Mouse (Mus musculus) midbrain, embryonic 12.5 days (tissue): Measurements from ENCODE around the gene Srgap1. TPM values are rescaled to one million over a fixed set of nuclear protein-coding genes. Genes with fewer than 3 reads are reported as not detected.

Experiments
- ATAC-seq: fragments of 200-750 bp; cut with Nextera tagmentation; 2 replicates; pipeline ENCODE4 v1.8.0; 2017; ENCODE audit warnings: low read depth, moderate TSS enrichment, moderate library complexity; ENCODE audit not compliant: low FRiP score
- H3K27ac ChIP-seq: fragments of 300-500 bp; sonication (generic); replicated peaks from 2 replicates; pipeline ENCODE4 v1.5.1; 2016; ENCODE audit warnings: mild to moderate bottlenecking
- H3K27me3 ChIP-seq: fragments of 300-500 bp; sonication (generic); 2 replicates; pipeline ENCODE4 v1.6.1; 2016; ENCODE audit warnings: mild to moderate bottlenecking
- H3K36me3 ChIP-seq: fragments of 300-500 bp; sonication (generic); 2 replicates; pipeline ENCODE4 v1.6.1; 2016
- H3K4me1 ChIP-seq: fragments of 300-500 bp; sonication (generic); 2 replicates; pipeline ENCODE4 v1.6.1; 2016
- H3K4me2 ChIP-seq: fragments of 300-500 bp; sonication (generic); replicated peaks from 2 replicates; pipeline ENCODE4 v1.6.1; 2016; ENCODE audit warnings: mild to moderate bottlenecking, moderate library complexity
- H3K4me3 ChIP-seq: fragments of 300-500 bp; sonication (generic); 2 replicates; pipeline ENCODE4 v1.5.1; 2016; ENCODE audit warnings: mild to moderate bottlenecking
- H3K9ac ChIP-seq: fragments of 300-500 bp; sonication (generic); replicated peaks from 2 replicates; pipeline ENCODE4 v1.6.1; 2016; ENCODE audit warnings: mild to moderate bottlenecking, moderate library complexity
- H3K9me3 ChIP-seq: fragments of 300-500 bp; sonication (generic); 2 replicates; pipeline ENCODE4 v1.6.1; 2016; ENCODE audit warnings: mild to moderate bottlenecking
- WGBS: fragments of 180-500 bp; shearing (Covaris S2); methylation state at CpG from one replicate; pipeline ENCODE4 v1.1.7; 2016; 5-methylcytosine and 5-hydroxymethylcytosine counted together
- polyA plus RNA-seq: library from polyadenylated mRNA; unstranded; fragments of >200 nt; fragmentation: Nextera tagmentation; extraction: Ambion mirVana; gene quantifications from 2 replicates; pipeline ENCODE4 v1.2.1, GENCODE M21; 2016

Srgap1 gene
- polyA plus RNA-seq, 1 experiment from 2014 or later, result 30.1 TPM

DNA sequence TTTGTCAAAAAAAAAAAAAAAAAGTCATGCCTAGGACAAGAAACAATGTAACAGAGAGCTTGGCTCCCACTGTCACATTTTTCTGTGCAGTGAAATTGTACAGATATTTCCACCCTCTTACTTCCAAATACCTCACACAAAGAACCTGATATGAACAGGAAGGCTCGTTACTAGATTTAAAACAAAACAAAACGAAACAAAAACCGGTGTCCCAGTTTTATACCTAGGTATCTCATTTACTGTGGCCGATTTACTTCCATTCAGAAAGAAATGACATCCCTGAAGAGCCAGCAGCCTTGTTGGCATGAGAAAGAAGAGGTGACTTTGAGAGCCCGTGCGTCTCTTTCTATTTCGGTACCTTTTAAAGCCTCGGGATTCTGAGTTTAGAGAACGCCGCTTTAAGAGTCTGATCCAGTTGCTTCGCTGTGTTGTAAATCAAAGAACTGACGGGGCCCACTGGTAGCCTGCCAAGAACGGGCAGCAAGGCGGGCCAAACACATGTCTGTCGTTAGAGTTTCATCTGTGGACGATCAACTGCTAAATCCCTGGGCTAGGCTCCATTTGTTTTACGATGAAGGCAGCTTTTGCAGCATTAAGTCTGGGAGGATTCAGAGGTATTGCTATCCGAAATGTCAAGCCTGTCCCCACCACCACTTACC lies 210.5 kb downstream of the Srgap1 start:
- Histone ChIP-seq H3K4me1 (peaks cover 4% of the 10 kb centered on the region; the same call in 1 of the 2 replicates), H3K4me3 (no peak overlapping the region), H3K9ac (no peak overlapping the region), H3K4me2 (no peak overlapping the region), H3K27ac (no peak overlapping the region), H3K36me3 (peaks cover 31% of the 10 kb centered on the region), H3K9me3 (no peaks in the 10 kb centered on the region), H3K27me3 (no peaks in the 10 kb centered on the region)
- ATAC-seq, result no peak
- 87% methylated on average over 18 of the region's 18 CpGs for WGBS

DNA sequence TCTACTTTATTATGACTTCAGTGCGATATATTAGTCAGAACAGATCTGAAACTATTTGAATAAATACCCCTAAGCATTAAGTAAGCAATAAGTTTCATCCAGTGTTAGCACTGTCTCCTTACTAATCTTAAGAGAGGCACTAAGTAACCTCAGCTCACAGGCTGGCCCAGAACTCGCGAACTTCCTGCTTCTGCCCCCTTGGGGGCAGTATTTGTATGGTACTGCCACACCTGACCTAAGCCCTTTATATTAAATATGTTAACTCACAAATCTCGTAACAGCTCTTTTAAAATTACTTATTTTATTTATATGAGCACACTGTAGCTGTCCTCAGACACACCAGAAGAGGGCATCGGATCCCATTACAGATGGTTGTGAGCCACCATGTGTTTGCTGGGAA lies 213.7 kb downstream of the Srgap1 start:
- H3K4me2 ChIP-seq, result no peak overlapping the region
- peaks cover 22% of the 10 kb centered on the region for H3K4me1 ChIP-seq
- no peak overlapping the region for H3K4me3 ChIP-seq
- H3K9ac ChIP-seq, result no peak overlapping the region
- H3K9me3 ChIP-seq, result no peaks in the 10 kb centered on the region
- H3K36me3 ChIP-seq, result peaks cover 16% of the 10 kb centered on the region
- ATAC-seq, result no peak
- no peaks in the 10 kb centered on the region for H3K27me3 ChIP-seq
- WGBS, result 90% methylated on average over 5 of the region's 5 CpGs
- H3K27ac ChIP-seq, result no peak overlapping the region

DNA sequence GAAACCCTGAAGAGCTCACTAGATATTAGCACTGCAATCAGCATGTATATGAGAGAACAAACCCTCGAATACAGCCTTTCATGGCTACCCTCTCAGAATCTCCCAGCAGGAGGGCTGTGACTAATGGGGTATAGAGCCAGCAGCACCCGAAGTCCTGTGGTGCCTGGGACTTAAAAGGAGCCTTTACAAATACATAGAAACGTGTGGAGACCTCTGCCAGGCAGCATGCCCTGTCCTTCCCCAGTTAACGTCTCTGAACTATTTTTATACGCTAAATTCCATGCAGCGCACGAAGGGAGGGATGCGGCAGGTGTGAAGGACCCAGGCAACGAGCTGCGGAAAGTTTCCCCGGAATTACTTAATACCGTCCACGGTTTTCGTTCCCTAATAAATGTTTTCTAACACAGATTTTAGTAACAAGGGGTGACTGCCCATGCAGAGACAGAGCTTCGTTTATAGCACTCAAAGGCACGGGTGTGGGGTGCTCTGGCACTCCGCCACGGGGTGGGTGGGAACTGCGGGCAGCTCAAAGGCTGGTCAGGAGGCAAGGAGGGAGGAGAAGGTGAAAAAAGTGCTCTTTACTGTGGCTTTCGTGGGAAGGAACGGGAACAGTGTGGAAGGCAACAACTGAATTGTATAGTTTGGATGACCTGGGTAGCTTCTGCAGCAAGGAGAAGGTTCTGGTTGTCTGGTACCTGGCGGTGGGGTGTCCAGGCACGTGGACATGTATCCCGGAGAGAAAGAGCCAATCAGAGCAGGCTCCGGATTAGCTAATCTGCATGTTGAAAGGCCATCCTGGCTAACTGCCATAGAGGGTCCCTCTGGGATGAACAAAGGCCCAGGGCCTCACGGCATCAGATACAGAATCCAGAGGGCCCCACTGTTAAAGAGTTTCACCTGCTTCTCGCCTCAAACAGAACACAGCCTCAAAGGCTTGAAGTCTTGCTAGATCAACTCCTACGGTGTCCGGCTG lies 216.5 kb downstream of the Srgap1 start:
- H3K4me3 ChIP-seq, result no peak overlapping the region
- H3K27ac ChIP-seq, result peak overlapping the region; percentile 64
- peaks cover 10% of the 10 kb centered on the region for H3K36me3 ChIP-seq
- H3K4me1 ChIP-seq, result peaks cover 18% of the 10 kb centered on the region
- 69% methylated on average over 29 of the region's 29 CpGs for WGBS
- no peaks in the 10 kb centered on the region for H3K27me3 ChIP-seq
- peak; percentile 59 for ATAC-seq
- H3K9me3 ChIP-seq, result no peaks in the 10 kb centered on the region
- H3K9ac ChIP-seq, result no peak overlapping the region
- no peak overlapping the region for H3K4me2 ChIP-seq

GRCm38 (mm10) chr10:121829800-121830303 lies 217.3 kb downstream of the Srgap1 start:
- ATAC-seq, result no peak
- peak overlapping the region; percentile 64 for H3K27ac ChIP-seq
- no peaks in the 10 kb centered on the region for H3K27me3 ChIP-seq
- H3K4me3 ChIP-seq, result no peak overlapping the region
- peaks cover 18% of the 10 kb centered on the region for H3K4me1 ChIP-seq
- 73% methylated on average over 5 of the region's 5 CpGs for WGBS
- peaks cover 10% of the 10 kb centered on the region for H3K36me3 ChIP-seq
- no peak overlapping the region for H3K9ac ChIP-seq
- no peaks in the 10 kb centered on the region for H3K9me3 ChIP-seq
- H3K4me2 ChIP-seq, result no peak overlapping the region

DNA sequence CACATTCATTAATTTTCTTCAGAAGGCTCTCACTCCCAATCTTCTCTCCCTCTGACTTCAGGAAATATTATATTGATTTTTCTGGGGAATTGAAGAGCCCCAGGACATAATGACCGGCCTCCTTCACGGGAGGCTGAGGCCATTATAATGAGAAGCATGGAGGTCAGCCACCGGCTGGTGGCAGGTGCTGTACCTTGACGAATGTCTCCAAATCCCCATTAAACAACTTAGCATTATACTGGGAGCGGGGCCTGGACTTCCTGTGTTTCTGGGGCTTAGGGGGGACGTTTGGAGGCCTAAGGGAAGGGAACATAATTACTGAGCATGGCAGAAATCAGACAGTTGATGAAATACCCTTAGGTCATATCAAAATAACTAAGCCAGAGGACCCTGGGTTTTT lies 218.1 kb downstream of the Srgap1 start:
- H3K4me3 ChIP-seq, result no peak overlapping the region
- peak; percentile 59; the same call in 1 of the 2 replicates for ATAC-seq
- no peak overlapping the region for H3K9ac ChIP-seq
- peak overlapping the region; percentile 65; the same call in 1 of the 2 replicates for H3K27ac ChIP-seq
- no peak overlapping the region for H3K4me2 ChIP-seq
- peaks cover 18% of the 10 kb centered on the region for H3K4me1 ChIP-seq
- peaks cover 4% of the 10 kb centered on the region; the same call in 1 of the 2 replicates for H3K36me3 ChIP-seq
- no peaks in the 10 kb centered on the region for H3K9me3 ChIP-seq
- H3K27me3 ChIP-seq, result no peaks in the 10 kb centered on the region
- WGBS, result 47% methylated on average over 6 of the region's 6 CpGs

GRCm38 (mm10) chr10:121822674-121823073 lies 224.4 kb downstream of the Srgap1 start:
- Histone ChIP-seq H3K4me3 (no peak overlapping the region), H3K9ac (no peak overlapping the region), H3K27ac (no peak overlapping the region), H3K4me2 (no peak overlapping the region), H3K4me1 (peaks cover 3% of the 10 kb centered on the region; the same call in 1 of the 2 replicates), H3K36me3 (peaks cover 14% of the 10 kb centered on the region; the same call in 1 of the 2 replicates), H3K9me3 (no peaks in the 10 kb centered on the region), H3K27me3 (no peaks in the 10 kb centered on the region)
- 81% methylated on average over 5 of the region's 5 CpGs for WGBS
- ATAC-seq, result no peak

- Histone ChIP-seq H3K4me2 (no peak overlapping the region), H3K36me3 (peaks cover 14% of the 10 kb centered on the region; the same call in 1 of the 2 replicates), H3K27me3 (no peaks in the 10 kb centered on the region), H3K9ac (no peak overlapping the region), H3K4me1 (peaks cover 3% of the 10 kb centered on the region; the same call in 1 of the 2 replicates), H3K9me3 (no peaks in the 10 kb centered on the region), H3K27ac (no peak overlapping the region), H3K4me3 (no peak overlapping the region)
- ATAC-seq, result no peak
- WGBS, result 89% methylated on average over 7 of the region's 7 CpGs
These were observed 226.3 kb downstream of the Srgap1 start for GRCm38 (mm10) chr10:121820846-121821245.

DNA sequence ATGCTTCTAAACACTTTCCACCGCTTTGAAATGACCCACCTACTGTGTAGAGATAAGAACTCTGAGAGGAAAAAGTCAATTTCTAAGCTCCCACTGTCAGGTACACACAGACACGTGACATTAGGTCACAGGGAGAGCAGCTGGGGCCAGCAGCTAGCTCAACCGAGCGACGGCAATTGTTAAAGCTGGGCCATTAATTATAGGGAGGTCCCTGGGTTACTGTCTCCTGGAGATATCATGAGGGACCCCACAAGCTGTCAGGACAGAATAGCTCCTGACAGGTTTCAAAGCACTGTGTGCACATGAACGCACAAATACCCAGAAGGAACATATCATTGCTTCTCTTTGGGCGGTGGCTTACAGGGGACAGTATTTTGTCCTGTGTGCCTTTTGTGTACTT lies 229.1 kb downstream of the Srgap1 start:
- Histone ChIP-seq H3K9me3 (no peaks in the 10 kb centered on the region), H3K4me2 (no peak overlapping the region), H3K4me1 (peaks cover 3% of the 10 kb centered on the region; the same call in 1 of the 2 replicates), H3K4me3 (no peak overlapping the region), H3K36me3 (peaks cover 19% of the 10 kb centered on the region; the same call in 1 of the 2 replicates), H3K9ac (no peak overlapping the region), H3K27ac (no peak overlapping the region), H3K27me3 (no peaks in the 10 kb centered on the region)
- peak; percentile 47; the same call in 1 of the 2 replicates for ATAC-seq
- 69% methylated on average over 7 of the region's 7 CpGs for WGBS

DNA sequence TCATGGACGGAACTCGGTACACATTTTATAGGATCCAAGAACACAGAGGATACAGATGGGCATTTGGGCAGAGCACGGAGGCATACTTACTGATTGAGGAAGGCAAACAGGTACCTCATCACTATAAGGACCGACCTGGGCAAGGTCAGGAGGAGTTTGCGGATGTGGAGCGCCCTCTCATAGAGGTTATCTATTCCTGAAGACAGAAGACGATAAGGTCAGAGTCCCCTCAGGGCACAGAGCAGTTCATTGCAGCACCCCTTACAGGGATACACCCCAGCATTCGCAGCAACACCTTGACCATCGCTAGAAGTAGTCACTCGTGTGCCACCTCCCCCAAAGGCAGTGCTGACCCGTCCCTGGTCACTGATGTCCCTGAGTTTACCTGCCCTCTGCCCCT lies 239.3 kb downstream of the Srgap1 start:
- no peak for ATAC-seq
- H3K9ac ChIP-seq, result no peak overlapping the region
- H3K27me3 ChIP-seq, result no peaks in the 10 kb centered on the region
- peaks cover 5% of the 10 kb centered on the region; the same call in 1 of the 2 replicates for H3K4me1 ChIP-seq
- H3K9me3 ChIP-seq, result no peaks in the 10 kb centered on the region
- H3K36me3 ChIP-seq, result peaks cover 17% of the 10 kb centered on the region; the same call in 1 of the 2 replicates
- WGBS, result 92% methylated on average over 11 of the region's 11 CpGs
- H3K4me3 ChIP-seq, result no peak overlapping the region
- H3K27ac ChIP-seq, result no peak overlapping the region
- no peak overlapping the region for H3K4me2 ChIP-seq

DNA sequence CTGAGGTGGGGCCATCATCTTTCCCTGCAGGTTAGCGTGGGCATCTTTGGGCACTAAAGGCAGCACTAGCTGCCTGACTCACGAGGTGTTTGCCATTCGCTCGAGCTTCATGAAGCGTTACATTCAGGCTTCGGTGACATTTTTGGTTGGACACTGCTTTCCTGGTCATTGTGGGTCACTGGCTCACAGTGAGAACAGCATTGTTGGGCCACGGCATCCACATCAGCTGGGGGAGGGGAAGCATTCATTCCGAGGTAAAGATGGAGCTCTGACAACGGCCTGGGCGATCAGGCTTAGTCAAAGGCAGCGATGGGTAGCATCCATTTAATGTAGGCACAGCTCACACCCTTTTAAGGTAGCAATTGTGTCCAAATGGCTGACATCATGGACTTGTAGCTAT lies 240.3 kb downstream of the Srgap1 start:
- peaks cover 17% of the 10 kb centered on the region; the same call in 1 of the 2 replicates for H3K36me3 ChIP-seq
- no peak overlapping the region for H3K27ac ChIP-seq
- WGBS, result 30% methylated on average over 11 of the region's 11 CpGs
- H3K4me2 ChIP-seq, result no peak overlapping the region
- H3K4me3 ChIP-seq, result no peak overlapping the region
- H3K4me1 ChIP-seq, result peaks cover 5% of the 10 kb centered on the region; the same call in 1 of the 2 replicates
- ATAC-seq, result no peak
- no peaks in the 10 kb centered on the region for H3K27me3 ChIP-seq
- H3K9me3 ChIP-seq, result no peaks in the 10 kb centered on the region
- H3K9ac ChIP-seq, result no peak overlapping the region

DNA sequence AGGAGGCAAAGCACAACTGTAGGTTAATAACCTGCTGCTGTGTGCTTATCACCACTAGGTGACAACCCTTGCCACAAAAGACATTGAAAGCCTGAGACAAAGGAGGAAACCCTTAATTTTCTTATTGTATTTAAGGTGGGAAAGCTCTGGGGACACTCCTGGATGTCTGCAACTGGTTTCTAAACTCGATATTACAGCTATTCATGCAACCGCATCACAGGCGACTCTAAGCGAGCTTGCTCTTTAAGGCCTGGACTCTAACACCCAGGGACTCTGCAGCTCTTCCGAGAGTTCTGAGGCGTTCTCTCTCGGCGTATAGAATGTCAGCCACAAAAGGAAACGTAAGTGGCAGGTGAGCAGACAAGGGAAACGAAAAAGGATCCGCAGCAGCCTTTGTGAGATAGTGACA lies 241.2 kb downstream of the Srgap1 start:
- ATAC-seq, result no peak
- Histone ChIP-seq H3K4me3 (no peak overlapping the region), H3K27ac (peak overlapping the region; percentile 49; the same call in 1 of the 2 replicates), H3K4me2 (no peak overlapping the region), H3K9me3 (no peaks in the 10 kb centered on the region), H3K9ac (no peak overlapping the region), H3K4me1 (peaks cover 5% of the 10 kb centered on the region; the same call in 1 of the 2 replicates), H3K27me3 (no peaks in the 10 kb centered on the region), H3K36me3 (peaks cover 18% of the 10 kb centered on the region; the same call in 1 of the 2 replicates)
- WGBS, result 71% methylated on average over 11 of the region's 11 CpGs
